Mouse (Mus musculus) megakaryocyte, embryonic 14.5 days (primary cell): ENCODE results near the gene A830018L16Rik.

Experiments used
- FLI1 ChIP-seq: IDR thresholded peaks from 2 replicates; pipeline ENCODE4 v1.6.1; 2012; ENCODE audit warnings: low read length, inconsistent platforms, mixed read lengths
- GATA1 ChIP-seq: IDR thresholded peaks from 3 replicates; pipeline ENCODE4 v1.6.1; 2012; ENCODE audit warnings: mixed read lengths, low read length, inconsistent platforms, borderline replicate concordance

- TF ChIP-seq GATA1 (no peak), FLI1 (no peak)
These were observed 596.7 kb downstream of the A830018L16Rik start for GRCm38 (mm10) chr1:12010607-12011006.
